Mouse (Mus musculus): ENCODE measurements around the gene P2ry13. TPM values are rescaled to one million over a fixed set of nuclear protein-coding genes. Genes with fewer than 3 reads are reported as not detected.

Gene P2ry13
- total and polyA plus RNA-seq, 3 experiments, result 0.33 to 1.7 (median 0.98) TPM

- no peak for DNase-seq
These were observed 13.2 kb downstream of the P2ry13 start for GRCm38 (mm10) chr3:59197329-59197948.

- DNase-seq, result no peak
These were observed 15.7 kb downstream of the P2ry13 start, which contains the start of gene Gpr87 for GRCm38 (mm10) chr3:59194938-59195337. Gene Gpr87 (minus strand): TSS chr3:59195104.

- DNase-seq, result no peak
These were observed 16.6 kb downstream of the P2ry13 start for GRCm38 (mm10) chr3:59194099-59194498.

- DNase-seq, result no peak
These were observed 19.0 kb downstream of the P2ry13 start for GRCm38 (mm10) chr3:59191674-59192073.

- no peak for DNase-seq
These were observed 23.3 kb downstream of the P2ry13 start for GRCm38 (mm10) chr3:59187336-59187735.

GRCm38 (mm10) chr3:59185662-59186061 lies 25.0 kb downstream of the P2ry13 start:
- DNase-seq, result no peak

DNA sequence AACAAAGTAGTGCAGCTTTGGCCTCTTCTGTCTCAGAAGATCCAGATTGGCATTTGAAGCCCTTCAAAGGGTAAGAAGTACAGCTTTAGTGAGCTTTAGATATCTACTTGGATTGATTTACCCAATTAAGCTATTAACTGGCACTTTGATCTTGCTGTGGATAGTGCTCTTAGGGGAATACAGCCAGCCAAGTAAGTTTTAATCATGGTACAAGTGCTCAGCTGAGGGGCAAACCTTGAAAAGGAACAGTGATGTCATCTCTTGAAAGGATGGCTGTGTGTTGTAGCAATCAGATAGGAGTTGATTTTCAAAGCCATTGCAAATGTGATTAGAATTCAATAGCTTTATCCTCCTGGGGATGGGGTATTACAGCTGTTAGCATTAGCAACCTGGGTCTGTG lies 28.6 kb downstream of the P2ry13 start:
- no peak for DNase-seq

GRCm38 (mm10) chr3:59181134-59181533 lies 29.5 kb downstream of the P2ry13 start:
- DNase-seq, result no peak

- DNase-seq, result no peak
These were observed 33.8 kb downstream of the P2ry13 start for GRCm38 (mm10) chr3:59176871-59177270.

- peak; percentile 63 for DNase-seq
These were observed 35.4 kb downstream of the P2ry13 start for GRCm38 (mm10) chr3:59175234-59175633.

DNA sequence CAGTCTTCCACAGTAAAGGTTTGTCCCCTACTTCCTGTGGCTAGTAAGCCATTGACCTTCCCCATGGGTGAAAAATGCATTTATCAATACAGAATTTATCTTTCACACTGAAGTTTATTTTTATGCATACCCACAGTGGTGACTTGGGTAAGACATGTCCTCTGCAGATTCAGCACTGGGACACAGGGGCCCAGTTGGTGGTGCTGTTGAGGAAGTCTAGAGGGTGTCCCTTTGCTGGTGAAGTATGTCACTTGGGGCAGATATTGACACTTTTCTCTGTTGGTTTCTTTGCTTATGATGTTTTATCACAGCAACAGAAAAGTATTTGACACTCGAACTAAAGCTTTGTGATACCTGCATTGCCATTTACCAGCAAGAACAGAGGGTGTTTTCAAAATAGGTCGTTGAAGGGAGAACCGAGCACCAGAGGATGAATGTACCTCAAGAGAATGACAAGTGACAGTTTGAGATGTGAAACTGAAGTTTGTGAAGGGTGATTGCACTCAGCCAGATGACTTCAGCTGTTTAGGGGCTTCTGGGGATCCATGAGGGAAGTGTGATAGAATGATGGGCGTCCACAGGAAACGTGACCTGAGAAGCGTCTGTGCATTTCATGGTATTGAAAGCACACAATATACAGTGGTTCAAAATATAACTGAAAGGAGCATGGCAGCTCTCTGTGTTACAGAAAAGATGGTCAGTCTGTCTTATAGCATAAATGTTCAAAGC lies 36.1 kb downstream of the P2ry13 start:
- DNase-seq, result no peak

DNA sequence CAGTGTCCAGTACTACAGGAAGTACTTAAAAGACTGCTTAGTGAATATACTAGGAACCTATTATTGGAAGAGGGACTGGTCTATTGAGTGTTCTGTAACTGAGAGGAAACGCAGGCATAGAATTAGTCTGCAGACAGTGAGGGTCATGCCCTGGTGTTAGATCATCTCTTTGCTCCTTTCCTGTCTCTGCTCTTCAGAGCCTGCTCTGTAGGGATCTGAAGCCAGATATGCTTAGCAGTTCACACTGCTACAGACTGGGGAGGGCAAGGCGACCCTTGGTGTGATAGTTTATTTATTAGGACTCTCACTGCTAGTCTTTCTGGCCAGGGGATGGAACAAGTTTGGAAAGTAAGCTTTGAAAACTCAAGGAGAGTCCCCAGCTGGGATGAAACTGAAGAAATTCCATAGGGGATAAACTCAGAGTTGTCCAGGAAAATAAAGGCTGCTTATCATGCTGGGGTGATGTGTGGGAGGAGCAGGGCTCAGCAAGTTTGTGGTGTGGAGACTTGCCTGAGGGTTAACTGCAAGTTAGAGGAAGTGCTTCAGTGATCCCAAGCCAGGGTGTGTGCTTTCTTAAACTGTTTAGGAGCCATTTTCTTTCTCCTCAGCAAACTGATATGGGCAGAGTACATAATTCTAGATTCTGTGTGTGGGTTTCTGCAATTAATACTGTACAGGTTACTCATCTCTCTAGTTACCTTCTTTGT lies 40.6 kb downstream of the P2ry13 start:
- DNase-seq, result no peak

- no peak for DNase-seq
These were observed 41.5 kb downstream of the P2ry13 start for GRCm38 (mm10) chr3:59169215-59169614.

- no peak for DNase-seq
These were observed 42.2 kb downstream of the P2ry13 start for GRCm38 (mm10) chr3:59168476-59168875.

DNA sequence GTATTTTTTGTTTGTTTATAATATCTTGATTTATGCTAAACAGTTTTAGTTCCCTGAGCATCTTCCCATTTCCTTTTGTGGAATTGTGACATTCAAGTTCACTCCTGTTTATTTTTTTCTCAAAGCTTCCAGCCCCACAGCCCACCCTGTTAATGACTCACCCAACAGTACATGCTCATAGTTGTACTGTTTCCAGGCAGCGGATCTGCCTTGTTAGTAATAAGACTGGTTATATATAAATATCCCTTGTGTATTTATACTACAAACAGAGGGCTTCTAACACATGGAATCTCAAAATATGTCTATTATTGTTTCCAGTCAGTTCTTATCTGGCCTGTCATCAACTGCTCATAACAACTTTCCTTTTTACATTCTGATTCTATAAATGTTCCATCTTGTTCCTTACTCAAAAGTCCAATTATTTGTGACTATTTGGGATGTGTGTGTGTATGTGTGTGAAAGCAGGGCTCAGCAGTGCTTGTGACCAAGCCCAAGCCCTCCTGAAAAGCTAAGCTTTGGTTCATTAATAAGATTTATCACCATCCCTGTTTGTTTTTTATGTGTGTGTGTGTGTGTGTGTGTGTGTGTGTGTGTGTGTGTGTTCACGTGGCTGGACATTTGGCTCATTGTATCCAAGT lies 43.1 kb downstream of the P2ry13 start:
- DNase-seq, result no peak

DNA sequence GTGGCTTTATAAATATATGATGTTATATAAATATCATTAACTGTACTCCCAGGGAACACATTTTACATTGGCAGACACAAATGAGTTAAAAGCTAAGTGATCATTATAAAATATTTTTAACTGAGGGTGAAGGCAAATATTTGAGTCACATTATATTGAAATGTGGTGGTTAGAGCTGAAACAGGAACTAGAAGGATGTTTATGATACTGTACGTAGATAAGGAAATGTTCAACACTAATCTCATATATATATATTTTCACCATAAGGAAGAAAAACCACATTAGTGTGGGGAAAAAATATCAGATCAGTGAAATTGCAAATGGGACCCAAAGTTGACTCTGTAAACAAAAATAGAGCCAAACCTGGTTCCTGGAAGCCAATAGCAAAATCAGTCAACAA lies 50.2 kb downstream of the P2ry13 start:
- no peak for DNase-seq

Other genes starting within 250 kb of the P2ry13 start
- gene Med12l, start 205.1 kb downstream of the P2ry13 start, total RNA-seq (2021), result 10 to 100 TPM in 1 of 2 experiments, 1 to 10 TPM in 1; 9.4 to 14.0 TPM
- gene Med12l, start 205.1 kb downstream of the P2ry13 start, polyA plus RNA-seq (2012; rRNA removed), result 7.4 and 9.2 TPM in 2 replicates
- not detected for gene Gpr171, start 109.1 kb downstream of the P2ry13 start, total RNA-seq (2021)
- gene Gpr171, start 109.1 kb downstream of the P2ry13 start, polyA plus RNA-seq (2012; rRNA removed), result 0.07 TPM in 1 of 2 replicates, not detected in the other
- 10 to 100 TPM; 13.7 to 26.7 TPM for gene P2ry14, start 57.3 kb downstream of the P2ry13 start, total RNA-seq (2021)
- gene P2ry14, start 57.3 kb downstream of the P2ry13 start, polyA plus RNA-seq (2012; rRNA removed), result 2.5 and 3.6 TPM in 2 replicates
- gene Gpr87, start 15.8 kb downstream of the P2ry13 start, total RNA-seq (2021), result not detected
- not detected in 2 replicates for gene Gpr87, start 15.8 kb downstream of the P2ry13 start, polyA plus RNA-seq (2012; rRNA removed)
- gene P2ry12, start 52.0 kb upstream of the P2ry13 start, total RNA-seq (2021), result 1 to 10 TPM; 1.9 to 2.7 TPM
- gene P2ry12, start 52.0 kb upstream of the P2ry13 start, polyA plus RNA-seq (2012; rRNA removed), result 1.6 and 2.6 TPM in 2 replicates
- gene Igsf10, start 133.5 kb upstream of the P2ry13 start, total RNA-seq (2021), result 1 to 10 TPM; 1.6 to 2.3 TPM
- gene Igsf10, start 133.5 kb upstream of the P2ry13 start, polyA plus RNA-seq (2012; rRNA removed), result 0.17 and 0.39 TPM in 2 replicates